Mouse (Mus musculus) neural tube, embryonic 10.5 days (tissue): ENCODE data around the gene Crocc2.
"Not testable (repeated sequence)": the region's sequence is repeated elsewhere in the genome, so short reads cannot be mapped to it uniquely, and the experiment has no call there.

Experiments used
- DNase-seq: peaks from one replicate; pipeline ENCODE4 v3.0.0-alpha.2; 2017; ENCODE audit warnings: low spot score; ENCODE audit errors: extremely low spot score

The Crocc2 gene

DNA sequence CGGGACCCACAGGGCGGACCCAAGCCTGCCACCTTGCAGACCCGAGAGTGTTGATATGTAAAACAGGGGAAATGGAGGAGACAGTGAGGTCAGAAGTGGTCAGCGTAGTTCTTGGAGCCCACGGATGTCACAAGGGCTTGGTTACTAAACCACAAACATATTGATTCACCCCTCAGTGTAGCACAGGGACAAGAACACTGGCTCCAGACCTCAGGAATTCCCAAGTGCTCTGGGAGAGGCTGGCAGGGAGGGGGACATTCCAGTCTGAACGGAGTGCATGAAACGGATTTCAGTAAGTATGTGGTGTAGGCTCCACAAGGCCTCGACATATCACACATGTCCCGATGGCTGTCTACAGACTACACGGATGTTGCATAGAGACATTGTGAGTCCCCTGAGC, 6.6 kb upstream of the Crocc2 start:
- DNase-seq: no peak

DNA sequence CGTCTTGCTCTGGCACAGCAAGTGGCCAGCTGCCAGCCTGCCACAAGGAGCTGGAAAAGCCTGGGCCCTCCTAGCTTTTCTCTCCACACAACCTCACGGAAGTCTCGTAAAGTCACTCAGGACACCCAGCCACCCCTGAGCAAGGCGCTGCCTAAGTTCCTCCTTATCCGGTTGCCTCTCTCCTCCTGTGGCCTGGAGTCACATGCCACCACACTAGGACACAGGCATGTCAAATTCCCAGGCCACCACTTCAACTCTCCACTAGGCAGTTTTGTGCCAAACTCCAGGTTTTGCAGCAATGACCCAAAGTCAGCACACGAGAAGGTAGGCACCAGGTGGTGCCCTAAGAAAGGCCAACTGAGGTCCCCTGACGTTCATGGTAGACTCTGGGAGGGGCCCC, 5.9 kb upstream of the Crocc2 start:
- no peak for DNase-seq

GRCm38 (mm10) chr1:93165447-93165846, 3.1 kb upstream of the Crocc2 start:
- DNase-seq: no peak

GRCm38 (mm10) chr1:93166346-93167079, 2.0 kb upstream of the Crocc2 start:
- no peak for DNase-seq

- DNase-seq: no peak
Observed at GRCm38 (mm10) chr1:93173665-93174064, 5.1 kb downstream of the Crocc2 start.

DNA sequence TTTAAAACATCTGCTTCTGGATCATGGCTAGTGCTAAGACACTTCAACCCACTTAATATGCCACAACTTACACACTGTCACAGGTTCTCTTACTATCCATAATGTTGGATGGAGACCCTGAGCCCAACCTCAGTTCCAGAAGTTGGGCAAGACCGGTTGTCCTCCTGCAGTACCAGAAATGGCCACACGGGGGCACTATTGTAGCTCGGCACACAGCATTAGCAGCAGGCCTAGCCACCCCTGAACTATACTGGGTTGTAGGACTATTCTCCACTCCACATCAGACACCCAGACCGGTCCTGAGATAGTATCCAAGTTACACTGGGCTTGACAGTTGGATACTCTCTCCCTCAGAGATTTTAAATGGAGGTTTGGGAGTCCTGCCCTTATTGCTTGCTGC, 5.9 kb downstream of the Crocc2 start:
- peak; percentile 98 for DNase-seq

GRCm38 (mm10) chr1:93175849-93176248, 7.3 kb downstream of the Crocc2 start:
- peak; percentile 45 for DNase-seq

GRCm38 (mm10) chr1:93176525-93177332, 8.2 kb downstream of the Crocc2 start:
- peak; percentile 84 for DNase-seq

DNA sequence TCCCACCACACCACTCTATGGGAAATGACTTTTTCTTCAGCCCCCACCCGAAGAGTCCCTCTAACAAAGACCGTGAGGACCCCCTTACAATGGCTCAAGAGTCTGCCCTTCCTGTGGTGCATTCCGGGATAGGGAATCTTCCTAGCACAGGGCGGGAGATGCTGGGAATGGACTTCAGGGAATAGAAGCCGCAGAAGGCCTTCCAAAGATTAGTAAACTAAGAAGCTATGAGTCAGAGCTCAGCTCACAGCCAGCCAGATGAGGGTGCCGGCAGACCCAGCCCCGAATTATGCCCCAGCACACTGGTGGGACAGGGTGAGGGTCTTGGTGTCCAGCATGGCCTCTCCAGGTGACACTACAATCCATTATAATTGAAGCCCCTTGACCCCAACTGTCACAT, 13.8 kb downstream of the Crocc2 start:
- no peak for DNase-seq

DNA sequence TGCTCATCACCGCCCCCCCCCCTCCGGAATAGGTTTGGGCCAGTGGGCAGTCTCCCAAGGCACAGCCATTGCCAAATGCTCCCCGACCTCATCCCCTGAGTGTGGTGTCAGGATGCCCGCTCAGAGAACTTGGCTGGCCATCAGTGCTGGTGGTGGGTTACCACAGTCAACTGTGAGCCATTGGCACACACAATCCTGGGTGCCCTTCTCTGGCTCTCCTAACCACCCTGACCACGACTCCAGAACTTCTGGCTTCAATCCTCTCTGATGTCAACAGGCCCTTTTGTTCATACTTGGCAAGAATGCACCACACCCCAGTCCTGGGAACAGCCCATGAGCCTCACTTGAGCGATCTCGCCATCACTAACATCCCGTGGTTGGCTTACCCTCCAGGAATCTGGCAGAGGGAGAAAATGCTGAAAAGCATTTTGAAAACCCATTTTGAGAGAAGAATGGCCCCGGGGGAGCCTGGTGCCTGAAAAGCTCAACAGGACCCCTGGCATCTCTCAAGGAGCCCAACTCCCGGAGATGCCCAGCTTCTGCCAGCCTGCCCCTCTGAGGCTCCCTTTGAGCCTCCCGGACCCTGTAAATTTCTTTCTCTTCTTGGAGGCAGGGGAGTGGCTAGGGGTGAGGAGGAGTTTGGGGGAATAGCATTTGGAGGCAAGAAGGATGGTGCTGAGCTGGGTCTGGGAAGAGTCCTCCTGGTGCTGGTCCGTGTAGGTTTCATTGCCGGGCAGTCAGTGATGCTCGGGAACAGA, 15.7 kb downstream of the Crocc2 start:
- no peak for DNase-seq

GRCm38 (mm10) chr1:93190726-93191305, 22.3 kb downstream of the Crocc2 start:
- DNase-seq: peak; percentile 23

DNA sequence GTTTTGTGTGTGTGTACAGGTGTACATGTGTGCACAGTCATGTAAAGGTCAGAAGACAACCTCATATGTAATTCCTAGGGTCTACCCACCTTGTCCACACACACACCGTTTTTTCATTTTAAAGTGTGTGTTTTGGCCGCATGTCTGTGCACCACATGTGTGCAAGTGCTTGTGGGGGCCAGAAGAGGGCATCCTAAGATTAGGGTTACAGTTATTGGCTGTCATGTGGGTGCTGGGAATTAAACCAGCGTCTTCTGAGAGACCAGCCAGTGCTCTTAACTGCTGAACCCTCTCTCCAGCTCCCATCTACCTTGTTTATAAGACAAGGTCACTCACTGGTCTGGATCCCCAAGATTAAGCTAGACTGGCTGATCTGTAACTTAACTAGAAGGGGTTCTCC, 26.4 kb downstream of the Crocc2 start:
- DNase-seq: no peak

DNA sequence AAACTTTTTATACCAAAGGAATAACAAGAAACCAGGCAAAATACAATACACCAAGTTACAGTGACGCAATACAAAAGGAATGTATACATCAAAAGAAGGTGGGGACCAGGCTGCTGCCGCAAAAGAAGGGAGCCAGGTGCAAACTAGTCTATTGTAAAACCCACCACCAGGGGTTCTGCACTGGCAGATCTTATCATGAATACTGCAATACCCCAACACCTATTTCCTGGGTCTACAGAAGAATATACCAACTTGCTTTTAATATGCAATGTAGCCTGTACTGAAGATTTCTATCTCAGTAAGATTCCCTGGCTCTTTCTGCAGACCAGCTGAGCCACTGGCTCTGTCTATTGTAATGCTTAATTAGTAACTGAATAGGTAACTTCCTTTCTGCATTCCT, 28.9 kb downstream of the Crocc2 start:
- not testable (repeated sequence) for DNase-seq

GRCm38 (mm10) chr1:93197916-93198315, 29.4 kb downstream of the Crocc2 start:
- no peak for DNase-seq

DNA sequence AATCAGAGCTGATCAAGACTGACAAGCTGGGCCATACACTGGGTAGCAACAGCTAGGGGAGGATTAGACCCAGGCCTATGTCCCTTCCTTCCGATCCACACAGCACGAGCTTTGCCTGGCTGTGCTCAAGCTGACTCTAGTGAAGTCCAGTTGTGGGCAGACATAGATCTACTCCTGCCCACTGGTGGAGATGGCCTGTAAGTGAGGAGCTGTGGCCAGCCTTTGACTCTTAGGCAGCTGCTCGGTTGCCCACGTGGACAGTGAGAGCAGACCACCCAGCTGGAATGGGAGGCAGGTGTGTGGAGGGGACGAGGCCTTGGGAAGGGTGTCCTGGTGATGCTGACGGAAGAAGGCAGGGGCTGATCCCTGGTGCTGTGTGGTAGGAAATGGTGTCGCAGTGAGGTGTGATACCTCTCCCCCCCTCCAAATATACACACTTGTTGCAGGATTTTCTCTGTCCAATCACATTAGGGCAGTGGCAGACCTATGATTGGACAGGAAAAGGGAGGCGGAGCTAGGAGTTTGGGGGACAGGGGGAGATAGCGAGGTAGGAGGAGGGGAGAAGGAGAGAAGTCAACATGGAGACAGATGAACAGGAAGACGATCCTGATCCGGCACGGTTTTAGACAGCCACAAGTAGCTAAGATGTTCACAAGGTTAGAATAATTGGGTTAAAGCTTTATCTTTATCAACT, 37.9 kb downstream of the Crocc2 start:
- DNase-seq: no peak

- no peak for DNase-seq
Observed at GRCm38 (mm10) chr1:93207536-93208064, 39.1 kb downstream of the Crocc2 start.

- no peak for DNase-seq
Observed at GRCm38 (mm10) chr1:93210213-93210641, 41.7 kb downstream of the Crocc2 start.

GRCm38 (mm10) chr1:93211019-93211418, 42.5 kb downstream of the Crocc2 start:
- DNase-seq: no peak

DNA sequence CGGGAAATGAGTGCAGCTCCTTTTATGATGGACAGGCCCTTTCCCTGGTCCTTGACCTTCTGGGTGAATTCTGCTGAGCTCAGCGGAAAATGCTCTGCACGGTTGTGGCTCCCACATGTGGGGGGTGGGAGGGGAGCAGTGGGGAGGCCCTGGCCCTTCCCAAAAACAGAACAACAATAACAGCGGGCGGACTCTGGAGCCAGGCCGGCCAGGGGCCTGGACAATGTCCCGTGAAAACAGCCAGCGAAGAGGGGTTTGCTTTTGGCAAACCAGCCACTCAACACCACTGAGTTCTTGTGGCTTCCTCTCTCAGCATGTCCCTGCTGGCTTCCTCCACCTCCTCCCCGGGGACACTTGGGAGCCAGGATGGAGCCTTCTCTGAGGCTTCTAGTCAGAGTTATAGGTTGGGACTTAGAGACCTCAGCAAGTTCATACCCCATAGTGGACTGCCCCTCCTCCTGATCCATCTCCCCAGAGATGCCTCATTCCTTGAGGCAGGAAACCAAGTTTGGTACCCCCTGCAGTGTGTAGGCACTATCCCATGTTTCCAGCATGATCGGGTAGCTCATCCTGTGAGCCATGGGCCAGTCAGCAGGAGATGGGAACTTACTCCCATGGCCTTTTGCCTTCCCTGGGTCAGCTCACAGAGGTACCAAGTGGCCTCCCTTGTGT, 43.2 kb downstream of the Crocc2 start:
- DNase-seq: no peak

DNA sequence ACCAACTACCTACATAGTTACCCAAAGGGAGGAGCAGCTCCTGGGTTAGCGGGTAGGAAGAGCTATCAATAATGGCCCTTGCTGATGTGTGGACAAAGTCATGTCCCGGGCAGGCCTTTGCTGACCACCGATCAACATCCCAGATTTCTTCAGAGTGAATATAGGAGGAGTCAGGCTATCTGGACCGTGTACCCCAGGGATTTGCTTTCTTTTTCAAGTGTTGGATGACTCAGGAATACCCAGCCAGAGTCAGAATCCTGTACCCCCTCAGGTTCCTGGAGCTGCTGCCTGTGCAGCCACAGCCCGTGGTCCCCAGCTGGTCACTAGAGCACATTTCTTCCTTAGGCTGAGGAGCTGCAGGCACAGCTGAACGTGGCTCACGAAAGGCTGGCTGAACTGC, 43.9 kb downstream of the Crocc2 start:
- DNase-seq: no peak
